Mouse (Mus musculus): ENCODE measurements around the gene 4930469K13Rik. TPM values are rescaled to one million over a fixed set of nuclear protein-coding genes. Genes with fewer than 3 reads are reported as not detected.

The 4930469K13Rik gene
- total and polyA plus RNA-seq, 2 experiments from 2014 or later, result 0.78 to 3.6 TPM

GRCm38 (mm10) chr11:34031015-34031805 is 67.1 kb downstream of the 4930469K13Rik start:
- Histone ChIP-seq H3K36me3 (ENCODE audit: insufficient read depth, low read length) (no peaks in the 10 kb centered on the region), H3K9ac (replicated peaks; ENCODE audit: low read length) (no peak overlapping the region), H3K4me2 (ENCODE audit: low read depth, low read length) (no peak overlapping the region), H3K9me3 (ENCODE audit: low read length) (no peaks in the 10 kb centered on the region), H3K4me3 (ENCODE audit: low read length) (no peak overlapping the region), H3K4me1 (ENCODE audit: insufficient read depth, low read length) (no peaks in the 10 kb centered on the region), H3K27me3 (ENCODE audit: insufficient read depth, low read length) (no peaks in the 10 kb centered on the region), H3K27ac (no peak overlapping the region)
- ATAC-seq (no peak), DNase-seq (ENCODE audit: low spot score) (no peak)
- TF ChIP-seq CTCF (IDR thresholded peaks at IDR 0.05; ENCODE audit: low read depth), result no peak
- 71% methylated on average over 8 of the region's 8 CpGs for WGBS

- no peaks in the 10 kb centered on the region for H3K36me3 ChIP-seq (ENCODE audit: insufficient read depth, low read length)
- H3K27me3 ChIP-seq (ENCODE audit: insufficient read depth, low read length), result no peaks in the 10 kb centered on the region
- H3K27ac ChIP-seq, result no peak overlapping the region
- H3K9ac ChIP-seq (replicated peaks; ENCODE audit: low read length), result no peak overlapping the region
- no peak overlapping the region for H3K4me2 ChIP-seq (ENCODE audit: low read depth, low read length)
- H3K4me3 ChIP-seq (ENCODE audit: low read length), result no peak overlapping the region
- no peak for DNase-seq (ENCODE audit: low spot score)
- H3K9me3 ChIP-seq (ENCODE audit: low read length), result no peaks in the 10 kb centered on the region
- 55% methylated on average over 5 of the region's 5 CpGs for WGBS
- no peak for TF ChIP-seq CTCF (IDR thresholded peaks at IDR 0.05; ENCODE audit: low read depth)
- ATAC-seq, result no peak
- no peaks in the 10 kb centered on the region for H3K4me1 ChIP-seq (ENCODE audit: insufficient read depth, low read length)
Observed at GRCm38 (mm10) chr11:34029658-34030057, 68.7 kb downstream of the 4930469K13Rik start.

- 93% methylated on average over 1 of the region's 1 CpGs for WGBS
- H3K4me3 ChIP-seq (ENCODE audit: low read length), result no peak overlapping the region
- no peaks in the 10 kb centered on the region for H3K27me3 ChIP-seq (ENCODE audit: insufficient read depth, low read length)
- no peaks in the 10 kb centered on the region for H3K36me3 ChIP-seq (ENCODE audit: insufficient read depth, low read length)
- H3K4me1 ChIP-seq (ENCODE audit: insufficient read depth, low read length), result no peaks in the 10 kb centered on the region
- H3K27ac ChIP-seq, result no peak overlapping the region
- DNase-seq (ENCODE audit: low spot score), result no peak
- ATAC-seq, result no peak
- H3K9me3 ChIP-seq (ENCODE audit: low read length), result no peaks in the 10 kb centered on the region
- no peak for TF ChIP-seq CTCF (IDR thresholded peaks at IDR 0.05; ENCODE audit: low read depth)
- no peak overlapping the region for H3K9ac ChIP-seq (replicated peaks; ENCODE audit: low read length)
- H3K4me2 ChIP-seq (ENCODE audit: low read depth, low read length), result no peak overlapping the region
Observed at GRCm38 (mm10) chr11:34025091-34025490, 73.3 kb downstream of the 4930469K13Rik start.

- ATAC-seq, result no peak
- 74% methylated on average over 6 of the region's 6 CpGs for WGBS
- Histone ChIP-seq H3K27ac (no peak overlapping the region), H3K36me3 (ENCODE audit: insufficient read depth, low read length) (no peaks in the 10 kb centered on the region), H3K9me3 (ENCODE audit: low read length) (no peaks in the 10 kb centered on the region), H3K4me3 (ENCODE audit: low read length) (no peak overlapping the region), H3K9ac (replicated peaks; ENCODE audit: low read length) (no peak overlapping the region), H3K4me1 (ENCODE audit: insufficient read depth, low read length) (no peaks in the 10 kb centered on the region), H3K27me3 (ENCODE audit: insufficient read depth, low read length) (no peaks in the 10 kb centered on the region), H3K4me2 (ENCODE audit: low read depth, low read length) (no peak overlapping the region)
- TF ChIP-seq CTCF (IDR thresholded peaks at IDR 0.05; ENCODE audit: low read depth), result no peak
- DNase-seq (ENCODE audit: low spot score), result no peak
Observed at GRCm38 (mm10) chr11:34012007-34012652, 86.2 kb downstream of the 4930469K13Rik start.

DNA sequence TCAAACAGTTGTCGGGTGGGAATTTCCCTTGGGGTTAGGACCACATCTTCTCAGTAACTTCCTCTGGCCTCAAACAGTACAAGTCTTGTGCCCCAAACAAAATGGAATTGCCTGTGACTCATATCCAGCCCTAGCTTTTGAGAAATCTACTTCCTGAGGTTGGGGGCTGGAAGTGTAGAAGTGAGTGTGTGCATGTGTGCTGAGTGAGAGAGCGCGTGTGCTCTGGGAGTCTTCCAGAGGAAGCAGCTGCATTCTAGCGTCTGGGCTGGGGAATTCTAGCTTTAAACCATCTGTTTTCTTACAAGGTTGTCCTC is 87.5 kb downstream of the 4930469K13Rik start:
- Histone ChIP-seq H3K27ac (no peak overlapping the region), H3K4me2 (ENCODE audit: low read depth, low read length) (no peak overlapping the region), H3K36me3 (ENCODE audit: insufficient read depth, low read length) (no peaks in the 10 kb centered on the region), H3K4me3 (ENCODE audit: low read length) (no peak overlapping the region), H3K4me1 (ENCODE audit: insufficient read depth, low read length) (no peaks in the 10 kb centered on the region), H3K27me3 (ENCODE audit: insufficient read depth, low read length) (no peaks in the 10 kb centered on the region), H3K9me3 (ENCODE audit: low read length) (no peaks in the 10 kb centered on the region), H3K9ac (replicated peaks; ENCODE audit: low read length) (no peak overlapping the region)
- DNase-seq (ENCODE audit: low spot score) (no peak), ATAC-seq (no peak)
- 68% methylated on average over 4 of the region's 4 CpGs for WGBS
- no peak for TF ChIP-seq CTCF (IDR thresholded peaks at IDR 0.05; ENCODE audit: low read depth)

DNA sequence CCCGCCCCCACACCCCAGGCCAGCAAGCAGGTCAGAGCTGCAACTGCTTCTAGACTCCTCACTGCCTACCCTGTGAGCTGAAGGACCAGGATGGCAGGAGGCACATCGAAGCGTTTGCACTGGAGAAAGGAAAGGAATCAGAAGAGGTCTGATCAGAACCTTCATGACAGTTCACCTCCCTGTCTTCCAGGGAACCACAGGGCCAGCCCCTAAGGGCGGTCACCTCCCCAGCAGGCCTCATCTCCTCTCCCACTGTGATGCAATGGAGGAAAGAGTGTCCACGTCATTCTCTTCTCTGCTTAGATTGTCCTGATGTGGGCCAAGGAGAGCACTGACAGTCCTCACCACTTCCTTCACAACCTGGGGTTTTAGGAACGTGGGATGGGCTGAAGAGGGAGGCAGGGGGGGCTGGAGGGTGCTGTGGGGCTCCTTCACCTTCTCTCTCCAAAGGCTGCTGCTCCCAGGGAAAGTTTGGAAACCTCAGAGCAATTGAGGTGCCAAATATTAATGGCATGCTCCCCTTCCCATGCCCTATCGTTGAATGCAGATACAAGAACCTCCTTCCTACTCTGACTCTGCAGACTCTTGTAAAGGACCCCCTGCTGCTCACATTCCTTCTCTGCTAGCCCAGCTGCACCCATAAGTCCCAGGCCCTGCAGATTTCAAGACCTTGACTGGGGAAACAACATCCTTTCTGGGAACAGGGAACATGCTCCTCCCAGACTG is 88.1 kb downstream of the 4930469K13Rik start:
- DNase-seq (ENCODE audit: low spot score), result no peak
- ATAC-seq, result no peak
- Histone ChIP-seq H3K9me3 (ENCODE audit: low read length) (no peaks in the 10 kb centered on the region), H3K4me3 (ENCODE audit: low read length) (no peak overlapping the region), H3K9ac (replicated peaks; ENCODE audit: low read length) (no peak overlapping the region), H3K4me1 (ENCODE audit: insufficient read depth, low read length) (no peaks in the 10 kb centered on the region), H3K27me3 (ENCODE audit: insufficient read depth, low read length) (no peaks in the 10 kb centered on the region), H3K36me3 (ENCODE audit: insufficient read depth, low read length) (no peaks in the 10 kb centered on the region), H3K27ac (peak overlapping the region; percentile 7; the same call in 1 of the 2 replicates), H3K4me2 (ENCODE audit: low read depth, low read length) (no peak overlapping the region)
- TF ChIP-seq CTCF (IDR thresholded peaks at IDR 0.05; ENCODE audit: low read depth), result no peak
- WGBS, result 81% methylated on average over 7 of the region's 7 CpGs
